Mouse (Mus musculus): ENCODE results near the gene Cwc25.

The Cwc25 gene

GRCm38 (mm10) chr11:97801409-97802193, 35.2 kb upstream of the Cwc25 start:
- in situ Hi-C loops (cut with MboI; ENCODE audit: unreplicated experiment in 2 of 2): loop anchor here in 1 of 2 experiments (5.0 kb wide), 1 partner anchor 186 kb away; the partner anchor contains the start of gene Plxdc1

GRCm38 (mm10) chr11:97800691-97801408, 34.5 kb upstream of the Cwc25 start:
- in situ Hi-C loops (cut with MboI; ENCODE audit: unreplicated experiment in 2 of 2): loop anchor here in 1 of 2 experiments (5.0 kb wide), 1 partner anchor 186 kb away; the partner anchor contains the start of gene Plxdc1

GRCm38 (mm10) chr11:97799994-97800690, 33.8 kb upstream of the Cwc25 start:
- in situ Hi-C loops (cut with MboI; ENCODE audit: unreplicated experiment in 2 of 2): loop anchor here (5.0 to 25.0 kb wide), 4 partner anchors 82 to 787 kb away; partner anchors contain the start of genes Fbxo47 (in 2 of the 2), Plxdc1 (in 2 of the 2), Lrrc3c (in 1 of the 2) and Ormdl3 (in 1 of the 2)

GRCm38 (mm10) chr11:97799146-97799993, 33.0 kb upstream of the Cwc25 start:
- in situ Hi-C loops (cut with MboI; ENCODE audit: unreplicated experiment in 2 of 2): loop anchor here (5.0 to 25.0 kb wide), 4 partner anchors 83 to 788 kb away; partner anchors contain the start of genes Fbxo47 (in 2 of the 2), Lrrc3c (in 1 of the 2), Ormdl3 (in 1 of the 2) and Pcgf2 (in 1 of the 2)

GRCm38 (mm10) chr11:97798782-97799145, 32.4 kb upstream of the Cwc25 start, which contains the start of gene Lasp1:
Gene Lasp1, plus strand, starts transcription at chr11:97799000.
- in situ Hi-C loops (cut with MboI; ENCODE audit: unreplicated experiment in 2 of 2): loop anchor here (5.0 to 25.0 kb wide), 4 partner anchors 84 to 789 kb away; partner anchors contain the start of genes Fbxo47 (in 2 of the 2), Lrrc3c (in 1 of the 2), Ormdl3 (in 1 of the 2) and Pcgf2 (in 1 of the 2)

GRCm38 (mm10) chr11:97798083-97798435, 31.7 kb upstream of the Cwc25 start:
- in situ Hi-C loops (cut with MboI; ENCODE audit: unreplicated experiment in 2 of 2): loop anchor here (5.0 to 25.0 kb wide), 4 partner anchors 84 to 789 kb away; partner anchors contain the start of genes Fbxo47 (in 2 of the 2), Lrrc3c (in 1 of the 2), Ormdl3 (in 1 of the 2) and Pcgf2 (in 1 of the 2)

- in situ Hi-C loops (cut with MboI; ENCODE audit: unreplicated experiment in 2 of 2): loop anchor here (5.0 to 25.0 kb wide), 4 partner anchors 85 to 790 kb away; partner anchors contain the start of genes Fbxo47 (in 2 of the 2), Lrrc3c (in 1 of the 2), Ormdl3 (in 1 of the 2) and Pcgf2 (in 1 of the 2)
Measured at GRCm38 (mm10) chr11:97797369-97798082, 31.2 kb upstream of the Cwc25 start.

GRCm38 (mm10) chr11:97796910-97797309, 30.6 kb upstream of the Cwc25 start:
- in situ Hi-C loops (cut with MboI; ENCODE audit: unreplicated experiment in 2 of 2): loop anchor here (5.0 to 25.0 kb wide), 4 partner anchors 85 to 790 kb away; partner anchors contain the start of genes Fbxo47 (in 2 of the 2), Lrrc3c (in 1 of the 2), Ormdl3 (in 1 of the 2) and Pcgf2 (in 1 of the 2)

GRCm38 (mm10) chr11:97793165-97793564, 26.8 kb upstream of the Cwc25 start:
- in situ Hi-C loops (cut with MboI; ENCODE audit: unreplicated experiment in 2 of 2): loop anchor here in 1 of 2 experiments (25.0 kb wide), 1 partner anchor 794 kb away; the partner anchor contains the start of genes Lrrc3c and Ormdl3

GRCm38 (mm10) chr11:97790778-97791438, 24.6 kb upstream of the Cwc25 start:
- in situ Hi-C loops (cut with MboI; ENCODE audit: unreplicated experiment in 2 of 2): loop anchor here in 1 of 2 experiments (25.0 kb wide), 1 partner anchor 796 kb away; the partner anchor contains the start of genes Lrrc3c and Ormdl3

- in situ Hi-C loops (cut with MboI; ENCODE audit: unreplicated experiment in 2 of 2): loop anchor here in 1 of 2 experiments (25.0 kb wide), 1 partner anchor 798 kb away; the partner anchor contains the start of genes Lrrc3c and Ormdl3
Measured at GRCm38 (mm10) chr11:97789727-97790126, 23.4 kb upstream of the Cwc25 start.

GRCm38 (mm10) chr11:97787961-97788360, 21.6 kb upstream of the Cwc25 start:
- in situ Hi-C loops (cut with MboI; ENCODE audit: unreplicated experiment in 2 of 2): loop anchor here in 1 of 2 experiments (25.0 kb wide), 1 partner anchor 799 kb away; the partner anchor contains the start of genes Lrrc3c and Ormdl3

GRCm38 (mm10) chr11:97782564-97782895, 16.2 kb upstream of the Cwc25 start:
- in situ Hi-C loops (cut with MboI; ENCODE audit: unreplicated experiment in 2 of 2): loop anchor here in 1 of 2 experiments (25.0 kb wide), 1 partner anchor 805 kb away; the partner anchor contains the start of genes Lrrc3c and Ormdl3

GRCm38 (mm10) chr11:97781832-97782563, 15.6 kb upstream of the Cwc25 start, which contains the start of gene Rpl23:
Gene Rpl23, minus strand, starts transcription at chr11:97782437.
- in situ Hi-C loops (cut with MboI; ENCODE audit: unreplicated experiment in 2 of 2): loop anchor here in 1 of 2 experiments (25.0 kb wide), 1 partner anchor 805 kb away; the partner anchor contains the start of genes Lrrc3c and Ormdl3

- in situ Hi-C loops (cut with MboI; ENCODE audit: unreplicated experiment in 2 of 2): loop anchor here in 1 of 2 experiments (25.0 kb wide), 1 partner anchor 806 kb away; the partner anchor contains the start of genes Lrrc3c and Ormdl3
Measured at GRCm38 (mm10) chr11:97781478-97781831, 15.1 kb upstream of the Cwc25 start.

- in situ Hi-C loops (cut with MboI; ENCODE audit: unreplicated experiment in 2 of 2): loop anchor here in 1 of 2 experiments (25.0 kb wide), 1 partner anchor 807 kb away; the partner anchor contains the start of genes Lrrc3c and Ormdl3
Measured at GRCm38 (mm10) chr11:97779968-97780701, 13.8 kb upstream of the Cwc25 start.
